Mouse (Mus musculus) cerebellum, postnatal 14 days (tissue): Measurements from ENCODE around the gene Hs3st3b1.

Experiments
- DNase-seq, 2 experiments: peaks; one replicate each; pipeline ENCODE4 v3.0.0; 2021; ENCODE audit warnings: mixed read lengths in 2 of 2

The Hs3st3b1 gene

GRCm38 (mm10) chr11:63880296-63880695, 41.8 kb downstream of the Hs3st3b1 start:
- DNase-seq = no peak

- no peak for DNase-seq
Measured at GRCm38 (mm10) chr11:63879261-63879660, 42.8 kb downstream of the Hs3st3b1 start.

GRCm38 (mm10) chr11:63878616-63879015, 43.5 kb downstream of the Hs3st3b1 start:
- no peak for DNase-seq

- DNase-seq = no peak
Measured at GRCm38 (mm10) chr11:63862746-63863145, 59.3 kb downstream of the Hs3st3b1 start.

GRCm38 (mm10) chr11:63861982-63862381, 60.1 kb downstream of the Hs3st3b1 start:
- no peak for DNase-seq

GRCm38 (mm10) chr11:63851041-63851730, 70.9 kb downstream of the Hs3st3b1 start:
- DNase-seq = no peak

GRCm38 (mm10) chr11:63850261-63850660, 71.8 kb downstream of the Hs3st3b1 start:
- DNase-seq = no peak

GRCm38 (mm10) chr11:63845379-63845778, 76.7 kb downstream of the Hs3st3b1 start:
- no peak for DNase-seq

- DNase-seq = no peak
Measured at GRCm38 (mm10) chr11:63844701-63845100, 77.4 kb downstream of the Hs3st3b1 start.

GRCm38 (mm10) chr11:63837526-63837925, 84.6 kb downstream of the Hs3st3b1 start:
- peak; percentile 4 to 20 for DNase-seq
